Mouse (Mus musculus) CD4-positive, CD25-positive, alpha-beta regulatory T cell, adult 4 months (primary cell): ENCODE results near the gene Ros1. TPM values are rescaled to one million over a fixed set of nuclear protein-coding genes. Genes with fewer than 3 reads are reported as not detected.

Experiments used
- ATAC-seq: one replicate; pipeline ENCODE4 v1.8.0; 2017
- polyA plus RNA-seq, 2 experiments: library from polyadenylated mRNA; unstranded; fragments of 100-300 nt; shearing (Covaris generic); gene quantifications; one replicate each; pipeline ENCODE4 v1.2.1; 2017

Ros1 gene
- not detected for polyA plus RNA-seq

- ATAC-seq, result no peak
Observed at GRCm38 (mm10) chr10:52194957-52195852, at the start of gene Ros1. Gene Ros1 (minus strand): TSS chr10:52195244.

GRCm38 (mm10) chr10:52242680-52243323, 47.8 kb upstream of the Ros1 start:
- no peak for ATAC-seq

- no peak for ATAC-seq
Observed at GRCm38 (mm10) chr10:52242015-52242414, 47.0 kb upstream of the Ros1 start.

- ATAC-seq, result no peak
Observed at GRCm38 (mm10) chr10:52235461-52235860, 40.4 kb upstream of the Ros1 start.

GRCm38 (mm10) chr10:52234654-52234981, 39.6 kb upstream of the Ros1 start:
- ATAC-seq, result no peak

GRCm38 (mm10) chr10:52233969-52234653, 39.1 kb upstream of the Ros1 start:
- peak; percentile 28 for ATAC-seq

- ATAC-seq, result peak; percentile 48
Observed at GRCm38 (mm10) chr10:52233301-52233968, 38.4 kb upstream of the Ros1 start, which contains the start of gene Dcbld1. Gene Dcbld1 (plus strand): TSS chr10:52233619.

- peak; percentile 57 for ATAC-seq
Observed at GRCm38 (mm10) chr10:52232196-52233176, 37.4 kb upstream of the Ros1 start.

- ATAC-seq, result no peak
Observed at GRCm38 (mm10) chr10:52219600-52219999, 24.6 kb upstream of the Ros1 start.

GRCm38 (mm10) chr10:52217564-52217934, 22.5 kb upstream of the Ros1 start:
- no peak for ATAC-seq

- ATAC-seq, result peak; percentile 69
Observed at GRCm38 (mm10) chr10:52216797-52217563, 21.9 kb upstream of the Ros1 start.

- ATAC-seq, result no peak
Observed at GRCm38 (mm10) chr10:52215267-52215818, 20.3 kb upstream of the Ros1 start.

- ATAC-seq, result no peak
Observed at GRCm38 (mm10) chr10:52204006-52204405, 9.0 kb upstream of the Ros1 start.

- no peak for ATAC-seq
Observed at GRCm38 (mm10) chr10:52185900-52186299, 9.1 kb downstream of the Ros1 start.

- no peak for ATAC-seq
Observed at GRCm38 (mm10) chr10:52182878-52183277, 12.2 kb downstream of the Ros1 start.

GRCm38 (mm10) chr10:52174376-52174775, 20.7 kb downstream of the Ros1 start:
- no peak for ATAC-seq

GRCm38 (mm10) chr10:52170489-52170888, 24.6 kb downstream of the Ros1 start:
- ATAC-seq, result no peak

- no peak for ATAC-seq
Observed at GRCm38 (mm10) chr10:52169841-52170240, 25.2 kb downstream of the Ros1 start.

GRCm38 (mm10) chr10:52165376-52165775, 29.7 kb downstream of the Ros1 start:
- no peak for ATAC-seq

GRCm38 (mm10) chr10:52160604-52161003, 34.4 kb downstream of the Ros1 start:
- ATAC-seq, result no peak
